Mouse (Mus musculus) stomach, embryonic 14.5 days (tissue): ENCODE measurements around the gene Tradd. TPM values are rescaled to one million over a fixed set of nuclear protein-coding genes. Genes with fewer than 3 reads are reported as not detected.

Experiments used
- ATAC-seq: fragments of 200-750 bp; cut with Nextera tagmentation; 2 replicates; pipeline ENCODE4 v1.8.0; 2017; ENCODE audit warnings: low read depth, moderate TSS enrichment; ENCODE audit not compliant: insufficient number of reproducible peaks, insufficient read depth, low FRiP score
- H3K27ac ChIP-seq: fragments of 300-500 bp; sonication (generic); 2 replicates; pipeline ENCODE4 v1.5.1; 2014; ENCODE audit warnings: mild to moderate bottlenecking, low read length, moderate library complexity, mixed read lengths
- H3K27me3 ChIP-seq: fragments of 300-500 bp; sonication (generic); 2 replicates; pipeline ENCODE4 v1.6.1; 2014; ENCODE audit warnings: low read length, control low read depth, mixed read lengths; ENCODE audit not compliant: control insufficient read depth, insufficient read depth
- H3K36me3 ChIP-seq: fragments of 300-500 bp; sonication (generic); 2 replicates; pipeline ENCODE4 v1.6.1; 2014; ENCODE audit warnings: mild to moderate bottlenecking, control low read depth, low read length, moderate library complexity, mixed read lengths; ENCODE audit not compliant: control insufficient read depth, insufficient read depth
- H3K4me1 ChIP-seq: fragments of 300-500 bp; sonication (generic); 2 replicates; pipeline ENCODE4 v1.6.1; 2014; ENCODE audit warnings: low read length, control low read depth, mixed read lengths; ENCODE audit not compliant: control insufficient read depth, insufficient read depth
- H3K4me2 ChIP-seq: fragments of 300-500 bp; sonication (generic); replicated peaks from 2 replicates; pipeline ENCODE4 v1.6.1; 2014; ENCODE audit warnings: low read depth, low read length, control low read depth
- H3K4me3 ChIP-seq: fragments of 300-500 bp; sonication (generic); 2 replicates; pipeline ENCODE4 v1.5.1; 2014; ENCODE audit warnings: low read depth, low read length, control low read depth
- H3K9ac ChIP-seq: fragments of 300-500 bp; sonication (generic); replicated peaks from 2 replicates; pipeline ENCODE4 v1.6.1; 2014; ENCODE audit warnings: low read depth, mild to moderate bottlenecking, control low read depth, low read length, moderate library complexity, mixed read lengths
- H3K9me3 ChIP-seq: fragments of 300-500 bp; sonication (generic); 2 replicates; pipeline ENCODE4 v1.6.1; 2016; ENCODE audit warnings: low read depth, low read length, control low read depth; ENCODE audit not compliant: control insufficient read depth
- WGBS: fragments of 180-500 bp; shearing (Covaris S2); extraction: QIAGEN DNeasy Blood & Tissue Kit; methylation state at CpG from one replicate; pipeline ENCODE4 v1.1.7; 2014; 5-methylcytosine and 5-hydroxymethylcytosine counted together
- polyA plus RNA-seq: library from polyadenylated mRNA; unstranded; fragments of >200 nt; fragmentation: Nextera tagmentation; extraction: Ambion mirVana; gene quantifications from 2 replicates; pipeline ENCODE4 v1.2.1, GENCODE M21; 2014

Gene Tradd
- polyA plus RNA-seq, 1 experiment from 2014 or later, result 21.7 TPM

DNA sequence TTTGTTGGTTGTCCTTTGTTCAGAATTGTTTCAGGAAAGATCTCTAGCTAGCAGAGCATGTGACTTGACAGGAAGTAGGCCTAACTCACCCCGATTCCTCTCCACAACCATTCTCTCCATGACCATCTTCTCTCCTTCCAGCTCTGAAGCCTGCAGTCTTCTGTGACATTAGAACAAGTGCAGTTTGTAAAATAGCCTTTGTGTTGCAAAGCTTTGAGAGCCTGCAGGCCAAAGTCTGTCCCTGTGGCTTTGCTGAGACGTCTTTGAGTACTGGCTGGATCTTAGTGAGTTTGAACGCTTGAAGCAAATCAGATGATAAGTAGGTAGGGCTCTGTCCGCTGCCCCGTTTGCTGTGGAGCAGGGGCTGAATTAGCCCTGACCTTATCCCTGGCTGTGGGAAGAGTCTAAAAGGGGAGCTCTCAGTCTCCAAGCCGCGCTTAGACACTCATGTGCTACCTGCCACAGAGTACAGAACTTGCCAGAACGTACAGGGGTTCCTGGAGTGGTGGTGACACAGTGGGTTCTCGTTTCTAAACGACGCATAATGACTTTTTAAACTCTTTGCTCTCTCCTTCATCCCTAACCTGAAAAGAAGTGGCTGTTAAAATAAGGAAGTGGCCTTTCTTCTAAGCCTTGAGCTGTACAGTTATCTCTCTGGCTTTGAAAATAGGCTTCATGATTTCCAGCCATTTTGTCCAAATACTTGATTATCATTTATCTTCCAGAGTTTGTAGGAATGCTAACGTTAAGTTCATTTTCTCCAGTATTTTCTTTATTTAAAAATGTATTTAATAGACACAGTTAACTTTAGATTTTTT is 32.7 kb downstream of the Tradd start:
- no peaks in the 10 kb centered on the region for H3K4me1 ChIP-seq
- H3K36me3 ChIP-seq, result peaks cover 9% of the 10 kb centered on the region
- no peak overlapping the region for H3K4me3 ChIP-seq
- H3K4me2 ChIP-seq, result no peak overlapping the region
- no peak overlapping the region for H3K27ac ChIP-seq
- no peaks in the 10 kb centered on the region for H3K9me3 ChIP-seq
- WGBS, result 80% methylated on average over 12 of the region's 12 CpGs
- no peak for ATAC-seq
- H3K27me3 ChIP-seq, result no peaks in the 10 kb centered on the region
- H3K9ac ChIP-seq, result no peak overlapping the region

DNA sequence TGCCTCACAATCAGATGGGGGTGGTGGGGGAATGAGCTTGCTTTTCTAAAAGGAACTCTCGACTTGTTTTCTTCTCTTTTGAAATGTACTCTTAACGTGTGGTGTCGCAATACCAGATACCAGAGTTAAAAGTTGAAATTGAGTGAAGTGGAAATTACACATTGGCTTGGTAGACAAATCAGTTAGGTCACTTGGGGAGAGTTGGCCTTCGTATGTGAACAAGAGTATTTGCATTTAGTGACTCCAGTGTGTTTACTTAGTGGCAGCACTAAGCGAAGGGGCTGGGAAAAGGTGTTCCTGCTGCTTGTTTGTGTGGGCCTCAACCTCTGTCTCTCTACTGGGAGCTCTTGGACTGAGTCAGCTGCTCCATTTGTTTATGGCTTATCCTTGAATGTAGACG is 38.5 kb downstream of the Tradd start:
- H3K36me3 ChIP-seq, result no peaks in the 10 kb centered on the region
- H3K9ac ChIP-seq, result peak overlapping the region; percentile 92
- peak overlapping the region; percentile 95 for H3K4me3 ChIP-seq
- H3K4me2 ChIP-seq, result peak overlapping the region; percentile 84
- no peaks in the 10 kb centered on the region for H3K27me3 ChIP-seq
- peak overlapping the region; percentile 71; the same call in 1 of the 2 replicates for H3K27ac ChIP-seq
- H3K4me1 ChIP-seq, result peaks cover 9% of the 10 kb centered on the region
- H3K9me3 ChIP-seq, result no peaks in the 10 kb centered on the region
- peak; percentile 29; the same call in 1 of the 2 replicates for ATAC-seq
- 14% methylated on average over 6 of the region's 6 CpGs for WGBS

DNA sequence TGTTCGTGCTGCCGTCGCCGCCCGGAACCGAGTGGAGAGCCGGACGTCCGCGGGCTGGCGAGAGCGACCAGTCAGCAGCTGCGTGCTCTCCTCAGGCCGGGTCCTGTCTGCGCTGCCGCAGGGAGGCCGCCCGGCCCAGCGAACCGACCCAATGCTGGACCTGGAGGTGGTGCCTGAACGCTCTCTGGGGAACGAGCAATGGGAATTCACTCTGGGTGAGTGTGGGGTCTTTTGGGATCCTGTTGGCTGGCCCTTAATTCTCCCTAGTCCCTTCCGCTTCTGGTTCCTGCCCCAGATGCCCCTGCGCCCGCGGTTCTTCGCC is 39.2 kb downstream of the Tradd start:
- Histone ChIP-seq H3K27ac (peak overlapping the region; percentile 71), H3K4me2 (peak overlapping the region; percentile 84), H3K4me3 (peak overlapping the region; percentile 95), H3K4me1 (peaks cover 9% of the 10 kb centered on the region), H3K9ac (peak overlapping the region; percentile 92), H3K36me3 (no peaks in the 10 kb centered on the region), H3K27me3 (no peaks in the 10 kb centered on the region), H3K9me3 (no peaks in the 10 kb centered on the region)
- ATAC-seq, result no peak
- WGBS, result under 1% methylated on average over 25 of the region's 27 CpGs

DNA sequence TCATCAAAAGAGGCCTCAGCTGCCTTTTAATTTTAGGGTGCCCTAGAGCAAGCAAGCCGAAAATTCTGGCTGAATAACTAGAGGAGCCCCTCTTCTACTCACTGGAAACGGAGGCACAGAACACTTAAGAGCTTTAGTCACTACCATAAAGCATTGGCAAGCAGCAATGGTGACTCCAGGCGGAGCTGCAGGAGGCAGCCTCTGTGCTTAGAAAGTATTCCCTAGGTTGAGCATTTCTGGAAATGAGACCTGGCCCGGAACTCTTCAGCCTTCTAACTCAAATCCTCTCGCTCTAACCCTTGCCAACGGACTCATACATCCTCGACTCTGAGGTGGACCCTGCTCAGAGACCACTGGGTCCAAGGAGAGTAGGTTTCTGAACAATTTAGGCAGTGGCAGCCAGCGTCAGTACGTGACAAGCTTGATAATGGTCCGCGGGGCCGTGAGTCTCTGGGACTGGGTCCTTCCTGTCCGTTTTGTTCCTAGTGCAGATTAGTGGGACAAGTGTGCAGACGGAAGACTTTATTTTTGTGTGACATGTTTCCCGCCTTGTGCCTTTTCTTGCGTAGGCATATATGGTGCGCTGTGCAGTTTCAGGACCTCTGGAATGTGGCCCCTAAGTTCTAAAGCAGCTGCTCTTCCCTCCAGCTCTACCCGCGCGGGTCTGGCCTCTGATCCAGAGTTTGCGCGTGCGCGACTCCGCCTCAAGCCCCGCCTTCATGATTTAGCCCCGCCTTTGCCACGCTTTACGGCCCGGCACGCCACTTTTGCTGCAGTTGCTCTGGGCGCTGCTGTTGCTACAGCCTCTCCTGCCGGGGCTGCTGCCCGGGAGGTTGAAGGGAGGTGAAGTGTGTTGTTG is 39.8 kb downstream of the Tradd start, which contains the start of gene D230025D16Rik:
Gene D230025D16Rik (plus strand): TSS at position 733 of the 859 bp plus-strand sequence.
- H3K4me3 ChIP-seq, result peak within 1 kb of the TSS; percentile 95
- peak; percentile 94 for ATAC-seq
- peak within 1 kb of the TSS; percentile 92 for H3K9ac ChIP-seq
- H3K4me1 ChIP-seq, result peaks cover 9% of the 10 kb centered on the region
- 3% methylated on average over 34 of the region's 34 CpGs for WGBS
- H3K4me2 ChIP-seq, result peak within 1 kb of the TSS; percentile 84
- no peaks in the 10 kb centered on the region for H3K36me3 ChIP-seq
- no peaks in the 10 kb centered on the region for H3K9me3 ChIP-seq
- no peaks in the 10 kb centered on the region for H3K27me3 ChIP-seq
- H3K27ac ChIP-seq, result peak within 1 kb of the TSS; percentile 71

DNA sequence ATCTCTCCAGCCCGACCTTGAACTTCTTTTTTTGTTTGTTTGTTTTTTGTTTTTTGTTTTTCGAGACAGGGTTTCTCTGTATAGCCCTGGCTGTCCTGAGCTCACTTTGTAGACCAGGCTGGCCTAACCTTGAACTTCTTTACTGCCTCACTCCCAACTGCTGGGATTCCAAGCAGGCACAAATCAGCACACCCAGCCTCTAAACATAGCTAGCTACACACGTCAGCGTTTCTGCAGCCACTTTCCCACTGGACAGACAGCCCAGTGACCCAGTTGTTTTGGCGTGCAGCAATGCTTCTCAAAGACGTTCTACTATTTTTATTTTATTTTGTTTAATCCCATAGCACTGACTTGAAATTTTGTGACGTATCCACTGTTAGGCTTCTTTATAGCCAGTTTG is 40.6 kb downstream of the Tradd start:
- Histone ChIP-seq H3K27ac (peak overlapping the region; percentile 55; the same call in 1 of the 2 replicates), H3K9me3 (no peaks in the 10 kb centered on the region), H3K4me2 (no peak overlapping the region), H3K4me3 (no peak overlapping the region), H3K27me3 (no peaks in the 10 kb centered on the region), H3K9ac (no peak overlapping the region), H3K4me1 (peaks cover 9% of the 10 kb centered on the region), H3K36me3 (no peaks in the 10 kb centered on the region)
- 77% methylated on average over 7 of the region's 7 CpGs for WGBS
- no peak for ATAC-seq

DNA sequence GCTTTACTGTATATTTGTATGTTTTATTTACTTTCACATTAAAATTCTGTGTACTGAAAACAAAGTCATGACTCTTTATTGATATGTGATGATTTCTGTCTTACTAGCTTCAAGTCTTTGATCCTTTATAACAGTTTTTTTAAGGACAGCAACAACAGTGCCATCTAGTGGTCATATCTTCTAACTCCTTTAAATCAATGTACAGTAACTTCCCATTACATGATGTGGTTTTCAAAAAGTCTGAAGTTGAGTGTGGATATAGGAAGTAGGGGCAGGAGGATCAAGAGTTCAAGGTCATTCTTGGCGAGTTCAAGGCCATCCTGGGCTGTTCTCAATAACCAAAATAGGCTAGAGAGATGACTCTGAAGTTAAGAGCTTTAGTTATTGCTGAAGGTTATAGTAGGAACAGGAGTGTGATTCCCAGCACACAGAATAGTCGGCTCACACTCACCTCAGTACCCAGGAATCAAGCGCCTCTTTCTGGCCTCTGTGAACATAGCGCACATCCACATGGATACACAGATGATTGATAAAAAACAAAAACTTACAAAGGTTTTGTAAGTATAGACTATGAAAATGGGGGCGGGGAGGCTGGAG is 46.4 kb downstream of the Tradd start:
- no peak overlapping the region for H3K4me2 ChIP-seq
- no peak overlapping the region for H3K9ac ChIP-seq
- no peaks in the 10 kb centered on the region for H3K27me3 ChIP-seq
- no peaks in the 10 kb centered on the region for H3K9me3 ChIP-seq
- H3K36me3 ChIP-seq, result peaks cover 8% of the 10 kb centered on the region; the same call in 1 of the 2 replicates
- no peak overlapping the region for H3K27ac ChIP-seq
- ATAC-seq, result no peak
- no peak overlapping the region for H3K4me3 ChIP-seq
- 80% methylated on average over 5 of the region's 5 CpGs for WGBS
- no peaks in the 10 kb centered on the region for H3K4me1 ChIP-seq

DNA sequence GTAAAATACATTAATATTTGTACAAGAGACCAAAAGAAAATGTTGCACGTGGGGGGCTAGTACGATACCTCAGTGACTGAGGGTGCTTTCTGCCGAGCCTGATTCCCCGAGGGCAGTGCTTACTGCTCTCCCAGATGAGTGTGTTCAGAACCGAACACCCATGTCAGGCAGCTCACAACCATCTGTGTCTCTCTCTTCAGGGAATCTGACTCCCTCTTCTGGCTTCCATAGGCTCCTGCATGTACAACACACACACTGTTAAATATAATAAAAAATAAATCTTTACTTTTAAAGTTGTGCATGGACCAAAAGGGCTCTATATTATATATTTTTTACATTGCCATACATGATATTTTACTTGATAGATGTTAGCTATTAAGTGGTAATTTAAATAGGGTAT is 50.3 kb downstream of the Tradd start:
- no peak for ATAC-seq
- Histone ChIP-seq H3K9ac (no peak overlapping the region), H3K27me3 (no peaks in the 10 kb centered on the region), H3K36me3 (peaks cover 14% of the 10 kb centered on the region; the same call in 1 of the 2 replicates), H3K4me3 (no peak overlapping the region), H3K27ac (no peak overlapping the region), H3K9me3 (no peaks in the 10 kb centered on the region), H3K4me2 (no peak overlapping the region), H3K4me1 (no peaks in the 10 kb centered on the region)
- WGBS, result 89% methylated on average over 5 of the region's 5 CpGs
